Mouse (Mus musculus): ENCODE measurements around the gene Nin. TPM values are rescaled to one million over a fixed set of nuclear protein-coding genes. Genes with fewer than 3 reads are reported as not detected.

The Nin gene
- polyA plus RNA-seq, 1 experiment from 2014 or later: 11.6 TPM

GRCm38 (mm10) chr12:70140542-70140941, 27.0 kb upstream of the Nin start:
- no peaks in the 10 kb centered on the region for H3K36me3 ChIP-seq
- H3K9me3 ChIP-seq: no peaks in the 10 kb centered on the region
- H3K4me1 ChIP-seq: peaks cover 5% of the 10 kb centered on the region; the same call in 1 of the 2 replicates
- no peak overlapping the region for H3K4me3 ChIP-seq (replicated peaks)
- no peak overlapping the region for H3K9ac ChIP-seq
- no peak overlapping the region for H3K27ac ChIP-seq
- no peak for ATAC-seq (ENCODE audit: insufficient read depth, low FRiP score, low read depth)
- H3K27me3 ChIP-seq (replicated peaks): no peaks in the 10 kb centered on the region
- H3K4me2 ChIP-seq: no peak overlapping the region
- 89% methylated on average over 5 of the region's 5 CpGs for WGBS

- H3K9ac ChIP-seq: no peak overlapping the region
- no peak overlapping the region for H3K4me3 ChIP-seq (replicated peaks)
- no peak for ATAC-seq (ENCODE audit: insufficient read depth, low FRiP score, low read depth)
- 73% methylated on average over 4 of the region's 4 CpGs for WGBS
- no peak overlapping the region for H3K4me2 ChIP-seq
- H3K36me3 ChIP-seq: no peaks in the 10 kb centered on the region
- H3K27me3 ChIP-seq (replicated peaks): no peaks in the 10 kb centered on the region
- no peaks in the 10 kb centered on the region for H3K9me3 ChIP-seq
- no peak overlapping the region for H3K27ac ChIP-seq
- peaks cover 5% of the 10 kb centered on the region; the same call in 1 of the 2 replicates for H3K4me1 ChIP-seq
These were observed 26.4 kb upstream of the Nin start for GRCm38 (mm10) chr12:70139871-70140270.

- Histone ChIP-seq H3K4me3 (replicated peaks) (no peak overlapping the region), H3K27ac (no peak overlapping the region), H3K9me3 (no peaks in the 10 kb centered on the region), H3K4me2 (no peak overlapping the region), H3K4me1 (peaks cover 5% of the 10 kb centered on the region; the same call in 1 of the 2 replicates), H3K9ac (no peak overlapping the region), H3K36me3 (no peaks in the 10 kb centered on the region), H3K27me3 (replicated peaks) (no peaks in the 10 kb centered on the region)
- no peak for ATAC-seq (ENCODE audit: insufficient read depth, low FRiP score, low read depth)
- WGBS: 64% methylated on average over 9 of the region's 9 CpGs
These were observed 24.1 kb upstream of the Nin start for GRCm38 (mm10) chr12:70137626-70138025.

GRCm38 (mm10) chr12:70137095-70137494, 23.6 kb upstream of the Nin start:
- no peak overlapping the region for H3K27ac ChIP-seq
- WGBS: 79% methylated on average over 4 of the region's 4 CpGs
- no peak overlapping the region for H3K4me2 ChIP-seq
- H3K27me3 ChIP-seq (replicated peaks): no peaks in the 10 kb centered on the region
- no peak overlapping the region for H3K4me3 ChIP-seq (replicated peaks)
- no peaks in the 10 kb centered on the region for H3K36me3 ChIP-seq
- ATAC-seq (ENCODE audit: insufficient read depth, low FRiP score, low read depth): no peak
- H3K9me3 ChIP-seq: no peaks in the 10 kb centered on the region
- H3K9ac ChIP-seq: no peak overlapping the region
- H3K4me1 ChIP-seq: peaks cover 5% of the 10 kb centered on the region; the same call in 1 of the 2 replicates

- ATAC-seq (ENCODE audit: insufficient read depth, low FRiP score, low read depth): no peak
- WGBS: 46% methylated on average over 12 of the region's 12 CpGs
- Histone ChIP-seq H3K27ac (no peak overlapping the region), H3K27me3 (replicated peaks) (no peaks in the 10 kb centered on the region), H3K4me2 (no peak overlapping the region), H3K4me3 (replicated peaks) (no peak overlapping the region), H3K9me3 (no peaks in the 10 kb centered on the region), H3K4me1 (peaks cover 5% of the 10 kb centered on the region; the same call in 1 of the 2 replicates), H3K36me3 (no peaks in the 10 kb centered on the region), H3K9ac (no peak overlapping the region)
These were observed 22.8 kb upstream of the Nin start for GRCm38 (mm10) chr12:70136185-70136756.

- ATAC-seq (ENCODE audit: insufficient read depth, low FRiP score, low read depth): no peak
- Histone ChIP-seq H3K9ac (no peak overlapping the region), H3K4me2 (no peak overlapping the region), H3K4me3 (replicated peaks) (no peak overlapping the region), H3K4me1 (peaks cover 5% of the 10 kb centered on the region; the same call in 1 of the 2 replicates), H3K27ac (no peak overlapping the region), H3K27me3 (replicated peaks) (no peaks in the 10 kb centered on the region), H3K36me3 (no peaks in the 10 kb centered on the region), H3K9me3 (no peaks in the 10 kb centered on the region)
- WGBS: 86% methylated on average over 20 of the region's 20 CpGs
These were observed 21.2 kb upstream of the Nin start for GRCm38 (mm10) chr12:70134627-70135235.

- Histone ChIP-seq H3K27me3 (replicated peaks) (no peaks in the 10 kb centered on the region), H3K4me1 (peaks cover 4% of the 10 kb centered on the region; the same call in 1 of the 2 replicates), H3K9me3 (no peaks in the 10 kb centered on the region), H3K4me3 (replicated peaks) (peak overlapping the region; percentile 26; the same call in 1 of the 2 replicates), H3K36me3 (no peaks in the 10 kb centered on the region), H3K4me2 (peak overlapping the region; percentile 49), H3K27ac (no peak overlapping the region), H3K9ac (no peak overlapping the region)
- 39% methylated on average over 20 of the region's 20 CpGs for WGBS
- no peak for ATAC-seq (ENCODE audit: insufficient read depth, low FRiP score, low read depth)
These were observed 17.6 kb upstream of the Nin start for GRCm38 (mm10) chr12:70131042-70131675.

GRCm38 (mm10) chr12:70129105-70129504, 15.6 kb upstream of the Nin start:
- no peak for ATAC-seq (ENCODE audit: insufficient read depth, low FRiP score, low read depth)
- H3K27ac ChIP-seq: no peak overlapping the region
- WGBS: 47% methylated on average over 5 of the region's 5 CpGs
- no peaks in the 10 kb centered on the region for H3K9me3 ChIP-seq
- no peaks in the 10 kb centered on the region for H3K27me3 ChIP-seq (replicated peaks)
- H3K4me3 ChIP-seq (replicated peaks): no peak overlapping the region
- H3K9ac ChIP-seq: no peak overlapping the region
- H3K4me2 ChIP-seq: no peak overlapping the region
- no peaks in the 10 kb centered on the region for H3K36me3 ChIP-seq
- H3K4me1 ChIP-seq: no peaks in the 10 kb centered on the region

- no peaks in the 10 kb centered on the region for H3K4me1 ChIP-seq
- H3K9me3 ChIP-seq: no peaks in the 10 kb centered on the region
- H3K36me3 ChIP-seq: no peaks in the 10 kb centered on the region
- 66% methylated on average over 4 of the region's 4 CpGs for WGBS
- ATAC-seq (ENCODE audit: insufficient read depth, low FRiP score, low read depth): no peak
- no peak overlapping the region for H3K4me2 ChIP-seq
- H3K9ac ChIP-seq: no peak overlapping the region
- H3K27me3 ChIP-seq (replicated peaks): no peaks in the 10 kb centered on the region
- H3K27ac ChIP-seq: no peak overlapping the region
- no peak overlapping the region for H3K4me3 ChIP-seq (replicated peaks)
These were observed 13.1 kb upstream of the Nin start for GRCm38 (mm10) chr12:70126626-70127025.

- 41% methylated on average over 2 of the region's 2 CpGs for WGBS
- Histone ChIP-seq H3K9me3 (no peaks in the 10 kb centered on the region), H3K27me3 (replicated peaks) (no peaks in the 10 kb centered on the region), H3K9ac (no peak overlapping the region), H3K27ac (no peak overlapping the region), H3K4me3 (replicated peaks) (no peak overlapping the region), H3K4me2 (no peak overlapping the region), H3K36me3 (no peaks in the 10 kb centered on the region), H3K4me1 (no peaks in the 10 kb centered on the region)
- no peak for ATAC-seq (ENCODE audit: insufficient read depth, low FRiP score, low read depth)
These were observed 6.0 kb upstream of the Nin start for GRCm38 (mm10) chr12:70119552-70119951.

- H3K27me3 ChIP-seq (replicated peaks): no peaks in the 10 kb centered on the region
- no peak overlapping the region for H3K4me3 ChIP-seq (replicated peaks)
- no peaks in the 10 kb centered on the region for H3K9me3 ChIP-seq
- no peak overlapping the region for H3K27ac ChIP-seq
- WGBS: 86% methylated on average over 10 of the region's 10 CpGs
- no peak overlapping the region for H3K4me2 ChIP-seq
- no peaks in the 10 kb centered on the region for H3K36me3 ChIP-seq
- no peak overlapping the region for H3K9ac ChIP-seq
- no peaks in the 10 kb centered on the region for H3K4me1 ChIP-seq
- ATAC-seq (ENCODE audit: insufficient read depth, low FRiP score, low read depth): no peak
These were observed 5.3 kb upstream of the Nin start for GRCm38 (mm10) chr12:70118721-70119345.

GRCm38 (mm10) chr12:70117146-70117545, 3.6 kb upstream of the Nin start:
- 81% methylated on average over 10 of the region's 10 CpGs for WGBS
- Histone ChIP-seq H3K27me3 (replicated peaks) (no peaks in the 10 kb centered on the region), H3K4me3 (replicated peaks) (no peak overlapping the region), H3K4me2 (no peak overlapping the region), H3K9ac (no peak overlapping the region), H3K9me3 (no peaks in the 10 kb centered on the region), H3K36me3 (no peaks in the 10 kb centered on the region), H3K4me1 (no peaks in the 10 kb centered on the region), H3K27ac (no peak overlapping the region)
- no peak for ATAC-seq (ENCODE audit: insufficient read depth, low FRiP score, low read depth)
